Mouse (Mus musculus): ENCODE measurements around the gene Plin3.

Gene Plin3

DNA sequence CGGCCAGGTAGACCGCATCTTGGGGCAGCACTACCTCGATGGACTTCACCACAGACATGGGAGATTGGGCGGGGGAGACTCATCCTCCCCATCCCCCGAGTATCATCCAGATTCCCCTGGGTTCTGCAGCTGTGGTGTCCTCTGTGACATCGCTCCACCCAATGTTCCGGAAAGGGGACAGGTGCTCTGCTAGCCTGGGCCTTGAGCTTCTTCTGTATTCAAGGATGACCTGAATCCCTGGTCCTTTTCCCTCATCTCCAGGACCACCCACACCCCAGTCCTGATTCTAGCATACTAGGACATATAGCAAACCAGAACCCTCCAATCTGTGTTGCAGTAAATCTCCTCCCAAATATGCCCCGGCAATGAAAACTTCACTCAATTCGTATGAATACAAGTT lies 7.5 kb upstream of the Plin3 start, which contains the start of gene Arrdc5:
Gene Arrdc5 (minus strand): TSS at position 101 of the 400 bp plus-strand sequence.
- no peak for DNase-seq

DNA sequence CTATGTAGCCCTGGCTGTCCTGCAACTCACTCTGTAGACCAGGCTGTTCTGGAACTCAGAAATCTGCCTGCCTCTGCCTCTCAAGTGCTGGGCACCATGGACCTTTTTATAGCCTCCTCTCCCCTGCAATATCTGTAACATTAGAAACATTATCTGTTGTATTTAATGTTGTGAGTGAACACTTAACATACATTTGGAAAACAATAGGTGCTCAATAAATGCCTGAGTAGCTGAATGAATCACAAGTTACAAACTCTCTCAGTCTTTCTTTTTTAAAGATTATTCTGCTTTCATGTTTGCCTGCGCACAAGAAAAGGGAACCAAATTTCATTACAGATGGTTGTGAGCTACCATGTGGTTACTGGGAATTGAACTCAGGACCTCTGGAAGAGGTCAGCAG lies 5.6 kb upstream of the Plin3 start:
- no peak for DNase-seq

- DNase-seq, result no peak
These were observed 3.5 kb upstream of the Plin3 start for GRCm38 (mm10) chr17:56296201-56296600.

DNA sequence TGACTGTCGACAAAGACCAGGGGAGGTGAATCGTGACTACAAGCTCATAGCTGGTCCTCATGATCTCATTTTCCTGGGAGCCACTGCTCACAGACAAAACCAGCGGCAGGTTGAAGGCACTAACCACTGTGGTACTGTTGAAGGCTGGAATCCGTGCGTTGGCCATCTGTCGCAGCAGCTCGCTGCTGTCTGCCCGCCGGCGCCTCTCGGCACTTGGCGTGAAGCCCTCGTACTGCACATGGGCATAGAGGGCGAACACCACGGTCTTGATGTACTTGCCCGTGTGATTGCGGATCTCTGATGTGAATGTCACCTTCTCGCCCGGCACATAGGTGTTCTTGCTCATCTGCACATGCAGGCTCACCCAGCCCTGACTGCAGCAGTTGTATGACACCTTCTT lies 1.6 kb upstream of the Plin3 start:
- no peak for DNase-seq

GRCm38 (mm10) chr17:56293291-56293690 lies 618 bp upstream of the Plin3 start:
- DNase-seq, result no peak

DNA sequence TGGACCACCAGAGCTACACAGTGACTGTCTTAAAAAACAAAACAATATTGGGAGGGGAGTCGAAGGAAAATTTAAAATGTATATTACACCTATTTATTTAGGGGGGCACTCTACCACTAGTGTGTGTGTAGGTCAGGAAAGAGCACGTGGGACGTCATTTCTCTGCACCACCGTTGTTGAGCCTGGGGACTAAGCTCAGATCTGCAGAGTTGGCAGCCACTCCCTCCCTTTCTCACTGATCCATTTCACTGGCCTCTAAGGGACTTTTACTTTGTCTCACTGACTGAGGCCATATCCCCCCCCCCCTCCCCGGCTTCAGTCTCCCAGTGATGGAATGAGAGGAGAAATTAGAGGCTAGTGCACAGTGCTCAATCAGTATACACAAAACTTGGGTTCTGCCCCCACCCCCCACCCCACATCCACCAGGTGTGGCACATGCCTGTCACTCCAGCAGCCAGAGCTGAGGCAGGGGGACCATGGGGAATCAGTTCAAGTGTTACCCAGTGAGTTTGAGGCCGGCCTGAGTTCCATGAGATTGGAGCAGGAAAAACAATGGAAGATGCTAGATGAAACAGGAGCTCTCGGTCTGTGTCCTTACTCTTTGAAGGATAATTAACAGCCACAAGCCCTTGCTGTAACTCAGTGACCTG lies 722 bp downstream of the Plin3 start:
- DNase-seq, result peak in 1 of 2 experiments; percentile 51

DNA sequence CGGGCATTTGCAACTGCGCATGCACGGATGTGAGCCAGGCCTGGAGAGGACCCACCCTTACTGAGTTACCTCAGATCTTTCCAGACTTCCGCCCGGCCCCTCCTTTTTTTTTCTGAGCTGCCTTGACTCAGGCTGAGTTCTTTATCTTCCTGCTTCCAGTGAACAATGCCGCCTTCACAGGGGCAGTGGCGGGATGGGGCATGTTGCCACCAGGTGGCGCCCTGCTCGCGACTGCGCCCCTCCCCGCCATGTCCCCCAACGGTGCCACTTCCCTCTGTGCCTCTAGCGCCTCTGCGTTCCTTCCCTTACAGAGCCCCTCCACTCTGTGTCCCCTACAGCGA lies 1.5 kb downstream of the Plin3 start:
- peak; percentile 92 to 94 for DNase-seq

- DNase-seq, result peak; percentile 99
These were observed 2.1 kb downstream of the Plin3 start for GRCm38 (mm10) chr17:56290388-56291170.

GRCm38 (mm10) chr17:56289371-56290331 lies 3.0 kb downstream of the Plin3 start:
- peak; percentile 81 to 88 for DNase-seq

- DNase-seq, result no peak
These were observed 3.8 kb downstream of the Plin3 start for GRCm38 (mm10) chr17:56288866-56289265.

DNA sequence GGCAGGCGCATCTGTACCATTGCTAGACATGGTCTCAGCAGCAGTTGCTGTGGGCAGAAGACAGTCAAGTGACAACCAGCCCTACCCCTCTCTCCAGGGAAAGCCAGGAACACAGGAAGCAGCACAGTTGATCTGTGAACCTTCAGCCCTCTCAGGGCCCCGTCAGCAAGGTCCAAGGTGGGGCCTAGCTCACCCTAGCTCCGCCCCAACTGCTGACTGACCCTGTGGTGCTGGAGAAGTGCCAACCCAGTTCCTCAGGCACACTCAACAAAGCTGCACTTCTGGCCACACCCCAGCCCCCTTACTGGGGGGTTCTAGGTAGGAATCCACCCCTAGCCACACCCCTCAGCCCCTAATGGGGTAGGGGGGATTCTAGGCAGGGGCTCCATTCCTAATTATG lies 4.8 kb downstream of the Plin3 start:
- peak; percentile 70 to 79 for DNase-seq

DNA sequence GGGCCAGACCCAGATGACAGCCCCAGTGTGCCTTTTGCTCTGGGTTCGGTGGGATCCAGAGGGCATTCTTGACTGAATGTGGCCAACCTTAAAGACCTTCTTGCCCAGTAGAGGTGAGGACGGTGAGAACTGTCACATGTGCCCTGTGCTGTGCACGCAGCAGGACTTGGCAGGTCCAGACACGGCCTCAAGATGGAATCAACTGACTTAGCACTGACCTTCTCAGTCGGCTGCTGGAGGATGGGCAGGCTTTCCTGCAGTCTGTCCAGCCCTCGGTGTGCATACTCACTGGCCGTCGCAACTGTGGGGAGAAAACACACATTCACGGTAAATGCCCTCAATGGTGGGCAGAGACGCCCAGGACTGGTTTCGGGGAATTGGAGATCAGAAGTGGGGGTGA lies 6.7 kb downstream of the Plin3 start:
- no peak for DNase-seq

DNA sequence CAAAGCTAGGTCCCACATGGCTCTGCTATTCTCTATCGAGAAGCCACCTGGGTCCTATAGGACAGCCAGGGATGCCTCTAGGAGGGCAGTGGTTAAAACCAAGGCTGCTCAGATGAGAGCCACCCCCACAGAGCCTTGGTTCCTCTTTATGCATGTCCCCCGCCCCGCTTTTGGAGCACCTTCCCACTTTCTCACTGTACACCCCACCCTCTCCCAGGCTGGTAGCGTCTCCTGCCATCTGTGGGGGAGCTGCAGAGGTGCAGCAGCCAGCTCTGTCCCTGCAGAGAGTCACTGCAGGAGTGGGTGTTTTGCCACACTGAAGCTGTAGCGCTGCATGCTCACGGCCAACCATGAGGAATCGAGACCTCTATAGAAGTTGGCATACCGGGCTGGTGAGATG lies 9.4 kb downstream of the Plin3 start:
- no peak for DNase-seq

DNA sequence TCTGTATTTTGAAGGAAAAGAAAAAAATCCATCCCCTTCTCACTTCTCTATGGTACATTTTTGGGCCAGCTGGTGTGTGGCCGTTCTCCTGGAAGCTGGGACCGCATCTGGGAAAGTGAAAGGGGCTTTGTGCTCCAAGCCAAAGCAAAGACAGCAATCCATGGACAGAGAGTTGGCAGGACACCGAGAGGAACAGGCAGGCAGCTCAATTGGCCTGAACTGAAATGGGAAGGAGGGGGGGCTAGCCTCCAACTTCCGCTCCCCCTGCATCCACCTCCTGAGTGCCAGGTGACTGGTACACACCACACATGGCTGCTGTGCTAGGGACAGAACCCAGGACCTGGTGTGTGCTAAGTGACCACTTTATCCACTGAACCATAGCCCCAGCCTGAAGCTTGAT lies 9.9 kb downstream of the Plin3 start:
- DNase-seq, result no peak

DNA sequence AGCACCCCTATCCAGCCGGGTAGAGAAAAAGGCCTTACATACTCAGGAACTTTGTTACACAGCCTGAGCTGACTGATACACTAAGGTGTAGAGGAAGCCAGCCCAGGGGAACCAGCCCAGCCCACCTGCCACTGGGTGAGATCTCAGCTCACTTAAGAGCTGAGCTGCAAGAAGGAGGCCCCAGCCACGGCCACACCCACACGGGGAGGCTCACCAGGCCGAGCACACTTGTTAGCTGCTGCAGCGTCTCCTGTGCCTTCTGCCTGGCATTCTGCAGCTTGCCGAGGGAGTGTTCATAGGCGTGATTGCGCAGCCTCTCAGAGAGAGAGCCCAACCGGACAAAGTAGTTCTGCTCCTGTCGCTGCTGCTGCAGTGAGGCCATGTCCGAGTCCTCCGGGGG lies 11.5 kb downstream of the Plin3 start:
- no peak for DNase-seq

DNA sequence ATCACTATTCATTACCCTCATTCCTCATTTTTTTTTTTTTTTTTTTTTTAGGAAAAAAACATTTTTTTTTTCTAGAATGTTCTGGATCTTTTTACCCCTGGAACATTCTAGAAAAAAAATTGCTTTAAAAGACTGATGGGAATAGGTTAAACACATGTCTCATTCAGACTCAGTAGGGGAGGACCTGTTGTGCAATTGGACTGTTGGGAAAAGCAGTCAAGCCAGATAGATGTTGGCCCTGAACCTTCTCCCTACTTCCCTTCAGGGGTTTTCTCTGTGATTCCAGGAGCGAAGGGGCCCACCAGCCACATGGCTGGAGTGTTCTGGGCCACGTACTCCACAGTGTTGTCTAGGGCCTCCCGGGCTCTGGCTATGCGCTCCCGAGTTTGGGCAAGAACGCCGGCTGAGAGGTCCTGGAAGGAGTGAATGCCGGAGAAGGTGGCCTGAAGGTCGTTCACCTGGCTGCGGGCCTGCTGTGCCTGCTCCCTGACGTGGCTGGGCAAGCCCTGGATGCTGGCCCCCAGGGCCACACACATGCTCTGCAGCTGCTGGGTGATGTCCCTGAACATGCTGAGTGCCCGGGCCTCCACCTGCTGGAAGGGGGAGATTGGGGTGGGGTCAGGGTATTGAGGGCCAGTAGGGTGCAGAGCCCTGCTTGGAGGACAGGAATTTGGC lies 13.1 kb downstream of the Plin3 start:
- DNase-seq, result no peak

GRCm38 (mm10) chr17:56278340-56278739 lies 14.3 kb downstream of the Plin3 start:
- DNase-seq, result no peak

DNA sequence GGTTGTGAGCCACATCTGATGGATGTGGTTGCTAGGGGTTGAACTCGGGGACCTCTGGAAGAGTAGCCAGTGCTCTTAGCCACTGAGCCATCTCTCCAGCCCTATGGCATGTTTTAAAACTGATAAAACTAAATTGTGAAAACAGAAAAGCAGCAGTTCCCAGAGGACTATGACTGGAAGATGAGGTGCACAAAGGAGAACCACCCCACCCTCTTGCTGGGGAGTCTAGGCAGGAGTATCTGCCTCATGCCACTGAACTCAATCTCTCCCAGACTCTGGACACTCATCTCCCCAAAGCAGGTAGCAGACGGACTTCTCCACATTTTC lies 15.1 kb downstream of the Plin3 start:
- DNase-seq, result no peak

DNA sequence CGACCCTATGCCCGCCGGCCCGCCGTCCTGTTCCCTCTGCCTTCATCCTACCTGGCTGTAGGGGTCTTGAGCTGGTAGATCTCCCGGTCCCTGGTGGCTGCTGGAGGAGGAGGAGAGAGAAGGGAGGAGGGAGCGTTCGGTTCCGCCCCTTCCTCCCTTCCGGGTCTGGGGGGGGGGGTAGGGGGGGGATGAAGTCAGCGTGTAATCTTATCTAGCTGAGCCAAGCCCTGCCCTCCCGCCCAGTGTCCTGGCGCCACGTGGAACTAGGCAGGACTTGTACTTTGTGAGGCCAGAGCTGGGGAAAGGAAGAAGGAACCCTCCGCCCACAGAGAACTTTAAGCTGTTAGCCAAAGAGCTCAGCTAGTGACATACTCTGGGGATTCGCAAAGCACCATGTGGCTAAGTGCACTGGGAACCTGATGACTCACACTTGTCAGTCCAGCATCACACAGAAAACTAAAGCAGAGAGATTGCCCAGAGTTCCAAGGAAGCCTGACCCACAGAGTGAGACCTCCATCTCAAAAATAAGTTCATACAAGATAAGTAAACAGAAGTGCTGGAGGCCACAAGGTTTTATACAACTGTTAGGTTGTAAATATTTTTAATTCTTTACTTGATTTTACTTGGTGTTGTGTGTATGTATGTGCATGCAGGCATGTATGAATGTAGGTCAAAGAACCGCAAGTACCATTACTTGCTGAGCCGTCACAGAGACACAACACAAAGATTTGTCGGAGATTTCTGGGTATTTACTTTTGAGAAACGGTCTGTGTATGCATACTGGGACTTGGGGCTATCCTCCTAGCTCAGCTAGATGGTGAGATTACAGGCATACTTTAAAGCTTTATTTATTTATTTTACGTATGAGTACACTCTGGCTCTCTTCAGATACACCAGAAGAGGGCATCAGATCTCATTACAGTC lies 15.8 kb downstream of the Plin3 start, which contains the start of gene Ticam1:
Gene Ticam1 (minus strand): TSS at position 144 of the 924 bp plus-strand sequence.
- peak; percentile 89 to 95 for DNase-seq

DNA sequence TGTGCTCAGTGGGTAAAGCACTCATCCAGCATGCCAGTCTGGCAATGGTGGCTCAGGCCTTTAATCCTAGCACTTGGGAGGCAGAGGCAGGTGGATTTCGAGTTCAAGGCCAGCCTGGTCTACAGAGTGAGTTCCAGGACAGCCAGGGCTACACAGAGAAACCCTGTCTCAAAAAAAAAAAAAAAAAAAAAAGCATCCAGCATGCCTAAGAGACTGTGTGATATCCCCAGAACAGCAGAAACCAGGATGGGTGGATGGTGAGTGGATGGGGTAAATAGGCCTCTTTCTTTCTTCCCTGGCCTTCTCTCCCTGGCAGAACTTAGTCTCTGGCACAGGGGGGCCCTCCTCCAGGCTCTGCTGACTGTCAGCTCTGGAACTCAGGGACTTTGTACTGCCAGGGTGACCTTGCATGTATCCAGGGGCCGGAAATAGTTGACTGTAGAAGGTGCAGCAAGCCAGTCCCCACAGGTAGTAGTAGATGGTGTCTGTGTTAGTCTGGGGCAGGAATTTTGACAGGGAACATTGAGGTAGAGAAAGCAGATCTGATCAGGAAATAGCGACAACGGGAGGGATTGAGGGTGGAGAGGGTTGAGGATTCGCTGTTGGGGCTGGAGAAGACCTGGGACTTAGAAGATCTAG lies 16.7 kb downstream of the Plin3 start:
- peak in 1 of 2 experiments; percentile 61 for DNase-seq

GRCm38 (mm10) chr17:56273986-56274385 lies 18.7 kb downstream of the Plin3 start:
- DNase-seq, result no peak

All from kidney, postnatal 4 days (tissue).